Mouse (Mus musculus) mesoderm, embryonic 11.5 days (tissue): ENCODE results near the gene Zfp787.
"Not testable (repeated sequence)": the region's sequence is repeated elsewhere in the genome, so short reads cannot be mapped to it uniquely, and the experiment has no call there.

ENCODE experiments used
- DNase-seq: peaks from one replicate; pipeline ENCODE4 v3.0.0-alpha.2; 2012; ENCODE audit warnings: low read depth, low spot score

The Zfp787 gene

DNA sequence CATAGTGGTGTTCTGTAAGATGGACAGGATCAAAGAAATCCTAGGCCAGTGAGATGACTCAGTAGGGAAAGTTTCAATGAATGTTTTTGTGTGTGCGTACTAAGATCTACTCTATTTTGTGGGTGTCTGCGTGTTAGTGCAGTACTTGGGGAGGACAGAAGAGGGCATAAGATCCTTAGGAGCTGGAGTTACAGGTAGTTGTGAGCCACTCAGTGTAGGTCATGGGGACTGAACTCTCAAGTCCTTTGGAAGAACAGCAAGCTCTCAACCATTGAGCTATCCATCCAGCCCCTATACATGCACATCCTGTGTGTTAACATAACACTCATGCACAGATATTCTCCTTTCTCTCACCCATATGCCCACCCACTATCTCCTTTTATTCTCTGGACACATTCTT is 35.7 kb downstream of the Zfp787 start:
- DNase-seq = not testable (repeated sequence)

GRCm38 (mm10) chr7:6119501-6119900 is 36.3 kb downstream of the Zfp787 start:
- no peak for DNase-seq
